Mouse (Mus musculus): ENCODE results near the gene Ak5.

The Ak5 gene

DNA sequence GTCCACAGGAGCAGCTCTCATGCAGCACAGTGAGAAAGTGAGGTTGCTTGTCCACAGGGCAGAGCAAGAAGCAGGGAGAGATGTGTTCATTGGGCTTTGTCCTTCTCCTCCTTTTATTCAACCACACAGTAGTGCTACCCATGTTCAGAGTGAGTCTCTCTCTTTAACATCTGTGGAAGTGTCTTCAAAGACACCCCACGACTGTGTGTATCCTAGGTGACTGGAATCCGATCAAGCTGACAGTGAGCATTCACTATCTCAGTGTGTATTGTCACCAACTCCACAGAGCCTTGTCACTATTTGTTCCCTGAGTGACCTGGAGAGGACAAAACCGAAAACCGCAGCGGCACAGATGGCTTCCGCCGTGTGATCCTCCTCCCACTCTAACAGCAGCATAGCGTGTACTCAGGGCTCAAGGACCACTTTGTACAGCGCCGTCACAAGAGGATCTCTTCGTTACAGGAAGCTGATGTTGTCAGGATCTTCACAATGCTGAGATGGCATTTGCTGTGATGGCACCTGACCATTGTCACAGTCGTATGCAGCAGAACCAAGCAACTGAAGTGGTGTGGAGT, 159.7 kb downstream of the Ak5 start:
- no peak for DNase-seq

DNA sequence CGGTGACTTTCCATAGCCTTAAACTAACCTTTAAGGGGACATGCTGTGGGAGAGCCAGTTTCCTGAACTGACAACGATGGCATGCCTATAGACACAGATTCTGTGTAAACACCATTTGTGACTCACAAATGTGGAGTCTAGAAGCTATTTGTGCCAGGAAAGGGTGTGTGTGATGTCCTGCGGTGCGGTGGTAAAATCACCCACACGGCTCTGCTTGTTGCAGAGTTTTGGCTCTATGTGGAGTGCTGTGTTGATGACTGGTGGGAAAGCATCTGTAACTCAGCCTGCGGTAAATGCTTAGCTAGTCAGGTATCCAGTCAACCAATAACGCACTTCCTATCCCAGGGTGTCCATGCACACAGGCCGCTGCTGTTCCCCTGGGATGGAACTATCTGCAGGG, 160.3 kb downstream of the Ak5 start:
- no peak for DNase-seq

DNA sequence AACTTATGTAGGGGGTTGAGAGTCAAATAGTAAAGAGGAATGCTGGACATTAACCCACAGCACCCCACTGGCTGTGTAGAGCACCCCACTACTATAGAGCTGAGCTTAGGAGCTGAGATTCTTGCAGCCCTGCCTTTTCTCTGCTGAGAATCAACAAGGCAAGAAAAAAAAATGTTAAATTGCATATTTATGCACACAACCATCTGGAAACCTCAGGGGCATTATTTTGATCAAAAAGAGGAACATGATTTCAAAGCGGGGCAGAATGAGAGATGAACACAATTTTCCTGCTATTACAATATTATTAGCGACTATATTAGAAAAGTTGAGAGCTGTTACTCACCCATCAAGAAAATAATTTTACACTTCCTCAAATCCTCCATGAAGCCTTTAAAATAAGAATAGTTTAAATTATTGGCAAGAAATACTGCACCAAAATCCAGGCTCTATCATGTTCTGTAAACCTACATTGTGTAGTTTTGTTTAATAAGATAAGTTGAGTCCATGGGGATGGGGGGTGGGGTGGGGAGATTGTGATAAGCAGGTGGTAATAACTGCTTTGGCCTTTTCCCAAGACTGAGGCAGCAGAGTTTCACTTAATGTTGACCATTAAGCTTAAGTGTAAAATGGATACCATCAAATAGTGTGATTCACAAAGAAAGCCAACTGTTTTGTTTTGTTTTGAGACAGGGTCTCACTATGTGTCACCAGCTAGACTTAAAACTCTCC, 169.0 kb downstream of the Ak5 start:
- DNase-seq = no peak

DNA sequence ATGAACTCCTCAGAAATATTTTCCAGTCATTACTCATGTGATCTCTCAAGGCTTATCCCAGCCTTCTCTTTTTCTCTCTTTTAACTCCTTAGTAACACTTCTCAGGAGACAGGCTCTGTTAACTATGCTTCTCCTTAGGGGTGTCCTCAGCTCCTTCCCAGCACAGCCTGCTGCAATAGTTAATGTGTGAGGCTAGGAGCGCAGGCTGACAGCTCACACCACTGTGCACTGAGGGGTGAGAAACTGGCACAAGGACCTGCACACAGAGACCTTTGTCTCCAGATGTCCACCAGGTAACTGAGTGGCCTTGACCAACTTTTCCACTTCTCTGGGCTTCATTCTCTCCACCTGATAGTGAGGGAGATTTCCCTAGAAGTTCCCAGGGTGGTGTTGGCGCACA, 170.3 kb downstream of the Ak5 start:
- DNase-seq = no peak

DNA sequence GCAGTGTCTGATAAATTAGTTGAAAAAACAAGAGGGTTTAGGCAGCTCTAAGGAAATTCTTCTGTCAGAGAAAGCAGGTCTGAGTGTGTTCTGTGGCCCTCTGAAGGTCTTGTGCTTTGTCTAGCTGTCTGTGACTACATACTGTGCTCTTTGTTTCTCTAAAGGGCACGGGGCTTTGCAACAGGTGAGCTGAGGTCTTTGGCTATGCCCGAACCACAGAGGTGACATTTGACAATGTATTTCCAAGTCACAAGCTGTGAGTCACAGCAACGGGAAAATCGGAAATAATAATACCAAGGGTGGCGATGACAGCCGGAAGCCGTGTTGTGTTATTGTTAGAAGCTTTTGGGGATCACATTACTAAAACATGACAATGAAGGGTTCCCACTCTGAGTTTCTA, 171.1 kb downstream of the Ak5 start:
- no peak for DNase-seq

DNA sequence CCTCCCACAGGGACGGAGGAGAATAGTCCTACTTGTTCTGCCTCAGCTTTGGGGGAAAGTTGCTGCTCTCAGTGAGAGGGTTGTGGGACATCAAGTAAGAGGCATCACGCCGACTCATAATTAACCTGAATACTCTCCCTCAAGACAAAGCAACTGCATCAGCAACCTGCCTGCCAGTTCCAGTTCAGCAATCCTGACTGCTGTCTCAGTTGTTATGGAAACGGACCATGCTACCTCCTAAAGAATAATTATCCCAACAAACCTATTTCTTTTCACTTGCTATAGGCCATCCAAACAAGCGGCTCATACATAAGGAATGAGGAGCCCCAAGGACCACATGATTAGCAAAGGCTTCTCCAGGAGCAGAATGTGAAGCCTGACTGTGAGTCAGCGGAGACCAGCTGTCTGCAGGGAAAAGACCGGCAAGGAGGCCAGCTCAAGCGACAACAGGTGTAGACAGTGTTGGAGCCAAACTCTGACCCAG, 172.7 kb downstream of the Ak5 start:
- no peak for DNase-seq

DNA sequence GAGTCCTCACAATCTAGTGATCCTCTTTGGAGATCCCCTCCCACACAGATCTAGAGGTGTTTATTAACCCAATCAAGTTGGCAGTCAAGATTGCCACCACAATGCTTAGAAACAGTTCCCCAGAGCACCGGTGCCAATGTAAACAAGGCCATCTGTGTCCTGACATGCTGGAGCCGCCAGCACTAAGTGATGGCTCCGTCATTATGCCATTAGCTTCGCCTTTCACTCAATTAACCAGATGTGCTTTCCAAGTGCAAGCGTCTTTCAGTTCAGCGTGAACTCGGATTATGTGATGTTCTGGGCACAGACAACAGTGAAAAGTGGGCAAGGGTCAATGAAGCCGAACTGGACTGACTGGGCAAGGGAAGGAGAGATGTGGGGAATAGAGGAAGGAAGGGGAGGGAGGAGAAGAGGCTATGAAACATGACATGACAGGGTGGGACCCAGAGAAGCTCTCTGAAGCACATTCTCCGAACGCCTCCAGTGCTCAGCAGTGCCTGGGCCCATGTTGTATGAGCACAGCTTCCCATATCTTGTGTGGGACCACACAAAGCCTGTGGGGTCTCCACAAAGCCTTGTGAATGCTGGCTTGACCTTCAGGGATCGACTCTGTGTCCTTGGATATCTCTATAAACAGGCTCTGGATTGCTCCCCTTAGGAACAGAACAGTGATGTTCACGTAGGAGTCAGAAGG, 173.3 kb downstream of the Ak5 start:
- DNase-seq = no peak

DNA sequence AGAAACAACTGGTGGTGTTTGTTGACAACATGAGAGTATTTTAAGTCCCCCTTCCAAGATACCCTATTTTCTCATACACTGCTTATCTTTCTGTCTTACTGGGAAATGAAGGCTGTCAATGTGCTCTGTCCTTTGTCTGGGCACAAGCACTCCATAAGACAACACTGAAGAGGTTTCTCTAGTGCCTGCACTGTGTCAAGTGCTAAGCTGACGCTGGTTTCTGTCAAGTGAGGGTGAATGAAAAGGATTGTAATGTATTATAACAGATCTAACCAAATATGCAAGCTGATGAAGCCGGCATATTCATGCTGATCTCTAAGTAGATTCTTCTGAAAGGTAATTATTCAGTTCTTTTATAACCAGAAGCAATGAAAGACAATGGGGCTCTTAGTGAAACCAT, 174.3 kb downstream of the Ak5 start:
- no peak for DNase-seq

DNA sequence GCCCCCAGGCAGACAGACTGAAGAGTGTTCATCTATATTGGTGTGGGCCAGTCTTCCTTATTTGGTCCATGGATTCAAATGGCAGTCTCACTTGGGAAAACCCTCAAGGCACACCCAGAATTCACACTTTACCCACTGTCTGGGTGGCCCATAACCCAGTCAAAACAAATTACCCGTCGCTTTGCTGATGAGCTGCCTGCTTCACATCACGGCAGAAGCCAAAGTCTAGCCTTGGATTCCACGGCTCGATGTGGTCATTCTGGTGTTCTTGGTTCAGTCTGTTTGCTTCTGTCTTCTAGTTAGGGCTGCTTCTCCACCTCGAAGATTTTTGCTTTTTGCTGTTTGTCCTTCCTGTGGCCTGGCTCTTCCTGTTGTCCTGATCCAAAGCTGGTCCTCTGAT, 175.9 kb downstream of the Ak5 start:
- DNase-seq = no peak

DNA sequence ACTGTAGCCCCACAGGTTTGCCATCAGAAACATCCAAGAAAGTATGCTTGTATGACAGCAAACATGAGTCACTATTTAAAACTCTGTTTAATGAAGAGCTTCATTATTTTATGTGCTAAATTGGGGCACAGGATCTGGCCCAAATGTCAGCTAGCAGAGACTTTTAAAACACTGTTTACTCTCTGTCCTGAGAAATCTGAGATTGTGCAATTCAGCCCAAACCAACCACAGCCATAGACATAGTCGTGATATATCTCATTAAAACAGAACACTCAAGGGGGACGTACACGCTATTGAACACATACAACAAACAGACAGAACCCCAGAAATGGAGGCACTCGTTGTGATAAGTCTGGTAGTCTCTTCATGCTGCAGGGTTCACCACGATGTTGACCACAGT, 177.7 kb downstream of the Ak5 start:
- no peak for DNase-seq

DNA sequence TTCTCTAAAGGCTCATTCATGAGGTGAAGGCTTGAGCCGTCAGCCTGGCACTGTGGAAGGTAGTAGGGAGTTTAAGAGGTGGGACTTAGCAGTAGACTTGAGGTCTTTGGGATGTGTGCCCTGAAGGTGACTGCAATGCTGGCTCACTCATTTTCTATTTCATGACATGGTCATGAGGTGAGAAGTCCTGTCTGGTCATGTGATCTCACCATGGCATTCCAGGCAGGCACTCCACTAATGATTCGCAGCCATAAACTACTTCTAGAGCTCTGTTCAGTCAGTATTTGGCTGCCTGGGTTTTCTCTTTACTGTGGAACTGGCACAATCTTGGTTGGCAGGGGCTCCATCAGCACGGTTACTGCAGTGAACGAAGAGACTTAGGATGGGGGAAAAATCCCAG, 179.2 kb downstream of the Ak5 start:
- no peak for DNase-seq

DNA sequence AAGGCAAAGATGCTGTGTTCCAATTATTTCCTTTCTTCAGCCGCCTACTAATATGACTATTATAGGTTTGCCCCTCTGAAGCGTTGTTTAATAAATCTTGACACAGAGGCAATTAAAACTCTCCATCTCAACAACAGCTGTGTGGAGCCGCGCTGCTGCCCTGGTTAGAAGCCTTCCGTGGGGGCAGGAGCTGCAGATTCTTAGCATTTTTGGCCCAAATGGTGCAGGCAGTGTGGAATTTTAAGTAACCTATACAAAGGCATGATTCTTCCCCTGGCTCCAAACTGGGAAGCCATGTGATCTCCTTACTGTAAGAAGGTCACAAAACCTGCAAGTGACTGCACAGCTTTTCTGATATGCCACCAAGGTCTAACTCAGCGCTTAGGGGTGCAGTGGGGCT, 184.0 kb downstream of the Ak5 start:
- DNase-seq = peak; percentile 29

DNA sequence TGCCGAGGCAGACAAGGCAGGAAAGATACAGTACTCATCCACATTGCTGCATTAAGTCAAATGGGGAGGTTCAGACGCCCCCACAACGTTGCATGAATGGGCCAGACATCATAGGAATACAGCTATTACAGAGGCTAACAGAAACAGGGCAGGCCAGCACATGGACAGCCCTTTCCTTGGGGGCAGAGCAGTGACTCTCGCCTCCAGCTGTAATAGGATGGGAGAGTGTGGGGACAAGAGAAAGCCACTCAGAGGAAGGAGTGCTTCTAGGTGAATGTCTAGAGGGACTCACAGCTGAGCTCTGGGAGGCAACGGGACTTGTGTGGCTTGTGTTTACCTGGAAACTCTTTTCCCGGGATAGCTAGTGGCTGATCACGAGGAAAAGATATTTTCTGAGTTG, 184.4 kb downstream of the Ak5 start:
- DNase-seq = no peak

DNA sequence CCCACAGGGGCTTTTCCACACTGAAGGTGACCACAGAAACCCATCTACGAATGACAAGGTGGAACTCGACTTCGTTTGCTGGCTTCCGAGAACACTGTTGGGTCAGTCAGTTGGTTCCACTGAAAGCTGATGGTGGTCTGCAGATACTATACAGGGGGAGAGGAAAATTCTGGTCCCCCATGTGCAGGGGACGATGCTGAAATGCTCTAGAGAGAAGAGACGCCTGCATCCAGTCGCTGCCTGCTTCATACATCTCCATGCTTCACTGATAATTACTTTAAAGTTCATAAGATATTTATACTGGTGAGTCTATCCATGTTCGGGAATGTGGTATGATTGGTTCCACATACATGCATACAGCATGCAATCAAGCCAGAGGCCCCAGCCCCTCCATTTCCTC, 186.0 kb downstream of the Ak5 start:
- DNase-seq = no peak

DNA sequence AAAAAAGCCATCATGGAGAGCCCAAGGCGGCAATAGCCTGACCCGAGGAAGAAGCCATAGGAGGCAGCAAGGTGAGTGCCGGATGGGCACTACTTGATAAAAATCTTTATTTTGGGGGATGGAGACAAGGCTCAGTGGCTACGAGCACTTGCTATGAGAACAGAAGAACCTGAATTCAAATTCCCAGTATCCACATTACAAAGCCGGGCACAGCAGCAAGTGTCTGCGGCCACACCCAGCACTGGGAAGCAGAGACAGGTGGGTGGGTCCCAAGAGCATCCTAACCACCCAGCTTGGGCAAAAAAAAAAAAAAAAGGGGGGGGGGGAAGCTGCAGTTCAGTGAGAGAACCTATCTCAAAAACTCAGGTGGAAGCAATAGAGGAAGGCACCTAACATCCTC, 187.8 kb downstream of the Ak5 start:
- no peak for DNase-seq

DNA sequence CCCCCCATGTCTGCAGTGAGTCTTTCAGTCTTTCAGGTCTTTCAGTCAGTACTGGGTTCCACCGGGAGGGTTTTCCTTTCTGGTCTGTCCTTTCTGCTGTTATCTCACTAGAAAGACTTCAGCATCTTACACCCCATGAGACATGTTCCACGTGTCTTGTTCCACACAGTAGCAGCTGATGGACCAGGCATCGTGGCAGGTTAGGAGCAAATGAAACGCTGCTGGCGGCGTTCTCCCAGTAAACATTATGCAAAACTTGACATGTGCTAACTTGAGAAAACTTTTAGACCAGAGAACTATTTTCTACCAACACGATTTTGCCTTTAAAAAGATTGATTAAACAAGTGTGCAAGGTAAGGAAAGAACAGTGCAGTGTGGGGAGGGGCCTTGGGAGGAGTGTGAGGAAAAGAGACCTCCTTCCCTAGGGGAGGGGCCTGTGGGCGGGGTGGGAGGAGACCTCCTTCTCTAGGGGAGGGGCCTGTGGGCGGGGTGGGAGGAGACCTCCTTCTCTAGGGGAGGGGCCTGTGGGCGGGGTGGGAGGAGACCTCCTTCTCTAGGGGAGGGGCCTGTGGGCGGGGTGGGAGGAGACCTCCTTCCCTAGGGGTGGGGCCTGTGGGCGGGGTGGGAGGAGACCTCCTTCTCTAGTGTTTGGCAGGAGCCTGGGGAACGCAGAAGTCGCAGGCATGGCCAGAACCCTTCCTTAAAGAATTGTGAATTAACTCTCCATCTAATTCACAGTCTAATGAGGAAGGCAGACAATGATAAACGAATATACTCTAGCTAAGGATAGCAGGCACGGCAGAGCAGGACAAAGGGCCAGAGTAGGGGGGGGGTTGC, 189.3 kb downstream of the Ak5 start:
- DNase-seq = no peak

DNA sequence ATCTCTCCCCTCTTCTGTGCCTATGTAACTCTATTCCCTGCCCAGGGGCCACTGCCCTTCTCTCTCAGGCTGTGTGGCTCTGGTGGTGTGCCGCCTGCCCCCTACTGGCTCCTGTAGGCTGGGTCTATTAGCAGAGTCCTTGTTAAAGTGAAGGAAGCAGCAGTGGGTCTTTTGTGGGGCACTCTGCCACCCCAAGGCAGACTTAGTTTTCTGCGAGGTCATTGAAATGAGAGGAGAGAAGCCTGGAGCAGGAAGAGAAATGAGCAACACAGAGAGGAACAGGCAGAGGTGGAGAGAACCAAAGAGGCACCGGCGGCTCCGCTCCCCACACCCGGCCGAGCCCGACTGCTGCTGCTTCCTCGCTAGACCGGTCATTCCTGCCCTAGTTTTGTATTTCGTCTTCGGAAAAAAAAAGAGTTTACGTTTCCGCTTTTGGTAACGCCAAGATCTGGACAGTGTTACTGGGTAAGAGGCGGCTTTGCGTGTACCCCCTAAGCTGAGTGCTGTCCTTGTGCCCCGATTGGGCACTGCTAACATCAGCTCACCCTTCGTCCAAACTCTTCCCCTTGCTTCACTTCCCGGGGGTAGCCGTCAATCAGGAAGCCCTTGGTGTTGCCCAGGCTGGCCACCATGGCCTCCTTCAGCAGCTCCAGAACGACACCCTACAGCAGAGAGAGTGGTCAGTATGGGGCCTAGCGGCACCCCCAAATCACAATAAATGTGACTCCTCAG, 190.2 kb downstream of the Ak5 start:
- DNase-seq = peak; percentile 25

DNA sequence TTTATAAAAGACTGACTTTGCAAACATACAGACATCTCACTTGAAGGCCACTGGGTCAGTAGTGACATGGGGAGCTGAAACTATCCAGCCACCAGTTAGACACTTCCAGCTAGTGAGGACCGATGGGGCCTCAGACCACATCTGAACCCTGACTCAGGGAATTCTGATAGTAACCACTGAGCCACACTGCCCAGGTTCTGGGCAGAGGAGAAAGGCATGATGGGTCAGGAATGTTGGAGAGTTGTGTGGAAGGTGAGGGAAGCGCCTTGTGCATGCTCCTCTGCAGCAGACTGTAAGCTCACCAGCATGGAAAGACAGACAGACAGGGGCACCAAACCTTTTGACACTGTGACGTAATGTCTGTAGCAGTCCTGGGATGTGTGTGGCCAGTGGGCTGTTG, 192.3 kb downstream of the Ak5 start:
- no peak for DNase-seq

DNA sequence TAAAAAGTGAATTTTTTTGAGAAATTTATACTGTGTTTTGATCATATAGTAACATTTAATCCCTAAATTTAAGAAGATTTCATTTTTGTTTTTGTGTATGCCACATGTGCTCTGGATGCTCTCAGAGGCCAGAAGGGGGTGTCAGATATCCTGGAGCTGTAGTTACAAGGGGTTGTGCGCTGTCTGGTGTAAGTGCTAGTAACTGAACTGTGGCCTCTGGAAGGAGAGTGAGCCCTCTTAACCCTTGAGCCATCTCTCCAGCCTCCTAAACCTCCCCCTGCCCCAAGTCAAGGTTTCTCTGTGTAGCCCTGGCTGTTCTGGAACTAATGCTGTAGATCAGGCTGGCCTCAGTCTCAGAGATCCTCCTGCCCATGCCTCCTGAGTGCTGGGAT, 192.9 kb downstream of the Ak5 start:
- DNase-seq = no peak

DNA sequence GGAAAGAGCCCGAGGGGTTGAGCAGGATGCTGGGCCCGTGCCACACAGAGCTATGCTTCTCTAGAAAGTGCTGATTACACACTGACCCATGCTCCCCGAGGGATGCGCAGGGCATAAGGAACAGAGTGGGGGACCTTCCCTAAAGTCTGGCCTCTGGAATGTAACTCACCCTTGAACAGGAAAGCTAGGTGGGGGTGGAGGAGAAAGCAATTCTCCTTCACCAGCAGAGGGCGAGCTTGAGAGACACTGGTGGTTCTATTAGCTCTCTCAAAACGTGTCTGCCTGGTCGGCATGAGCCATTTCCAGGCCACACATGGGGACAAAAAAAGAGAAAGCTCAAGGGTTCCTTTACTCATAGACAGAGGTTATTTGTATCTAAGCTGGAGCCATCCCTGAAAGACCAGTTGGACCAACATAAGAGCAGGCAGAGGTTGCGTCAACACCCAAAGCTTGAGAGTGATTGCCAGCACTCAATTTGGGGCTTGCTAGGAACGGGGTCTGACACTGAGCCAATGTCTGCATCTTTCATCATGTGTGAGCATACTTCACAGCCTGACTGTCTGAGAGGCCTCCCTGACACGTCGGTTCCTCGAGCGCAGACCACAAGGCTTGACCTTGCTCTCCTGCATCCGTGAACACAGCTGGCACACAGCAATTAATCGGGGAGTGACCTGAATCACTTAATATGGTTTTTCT, 193.4 kb downstream of the Ak5 start:
- DNase-seq = peak; percentile 35

DNA sequence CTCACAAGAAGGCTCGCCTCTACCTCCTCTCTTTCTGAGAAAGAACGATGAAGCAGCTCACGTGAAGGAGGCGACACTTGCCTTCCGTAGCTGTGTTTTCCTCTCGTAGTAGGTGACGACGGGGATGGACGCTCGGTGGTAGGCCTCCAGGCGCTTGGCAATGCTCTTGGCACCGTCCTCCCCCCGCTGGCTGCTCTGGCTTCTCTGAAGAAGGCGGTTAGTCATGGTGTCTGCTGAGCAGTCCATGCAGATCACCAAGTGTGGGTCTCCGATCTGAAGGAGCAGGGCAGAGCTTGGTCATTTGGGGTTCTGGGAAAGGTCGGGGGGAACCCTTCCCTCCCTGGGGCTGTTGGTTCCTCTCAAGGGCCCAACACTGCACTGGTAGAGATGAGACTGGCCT, 195.5 kb downstream of the Ak5 start:
- DNase-seq = no peak

DNA sequence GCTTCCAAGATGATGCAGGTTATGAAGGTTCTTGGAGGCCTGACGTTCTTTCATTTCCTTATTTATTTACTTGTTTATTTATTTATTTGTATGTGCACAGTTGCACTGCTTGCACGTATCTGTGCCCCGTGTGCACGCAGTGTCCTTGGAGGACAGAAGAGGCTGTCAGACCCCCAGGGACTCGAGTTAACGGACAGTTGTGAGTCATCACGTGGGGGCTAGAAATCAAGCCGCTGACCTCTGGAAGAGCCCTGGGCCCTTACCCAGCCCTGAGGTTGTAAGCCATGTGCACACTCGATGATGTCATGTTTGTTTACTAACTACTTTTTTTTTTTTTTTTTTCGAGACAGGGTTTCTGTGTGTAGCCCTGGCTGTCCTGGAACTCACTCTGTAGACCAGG, 197.8 kb downstream of the Ak5 start:
- DNase-seq = no peak
